Mouse (Mus musculus) myocyte (in vitro differentiated cells): ENCODE measurements around the gene Ispd.

Experiments
- CEBPB ChIP-seq: IDR thresholded peaks from 2 replicates; pipeline ENCODE4 v1.6.1; 2011; ENCODE audit warnings: mild to moderate bottlenecking, moderate library complexity; ENCODE audit not compliant: poor library complexity, insufficient read depth, severe bottlenecking
- E2F4 ChIP-seq: IDR thresholded peaks from one replicate; pipeline ENCODE4 v1.6.1; 2011; ENCODE audit warnings: mild to moderate bottlenecking, control low read depth, moderate library complexity; ENCODE audit not compliant: insufficient read depth
- MAX ChIP-seq: IDR thresholded peaks from one replicate; pipeline ENCODE4 v1.6.1; 2011; ENCODE audit warnings: low read depth, mild to moderate bottlenecking, control low read depth
- MYOD1 ChIP-seq, 3 experiments: IDR thresholded peaks; one replicate each; pipeline ENCODE4 v1.6.1; 2011; ENCODE audit warnings: control low read depth in 2 of 3, low read depth in 2 of 3, mild to moderate bottlenecking in 2 of 3, moderate library complexity in 1 of 3; ENCODE audit not compliant: insufficient read length in 2 of 3, control insufficient read depth in 1 of 3
- MYOG ChIP-seq, 3 experiments: IDR thresholded peaks; one replicate each; pipeline ENCODE4 v1.6.1; 2011; ENCODE audit warnings: control low read depth in 2 of 3, low read depth in 2 of 3, mild to moderate bottlenecking in 2 of 3; ENCODE audit not compliant: insufficient read length in 2 of 3, control insufficient read depth in 1 of 3, insufficient read depth in 1 of 3
- POLR2A ChIP-seq: IDR thresholded peaks from one replicate; pipeline ENCODE4 v1.6.1; 2011; ENCODE audit warnings: low read depth, mild to moderate bottlenecking, control low read depth, moderate library complexity; ENCODE audit not compliant: insufficient read length
- POLR2AphosphoS2 ChIP-seq: IDR thresholded peaks from one replicate; pipeline ENCODE4 v1.6.1; 2011; ENCODE audit warnings: low read depth, control low read depth; ENCODE audit not compliant: insufficient read length
- REST ChIP-seq: IDR thresholded peaks from one replicate; pipeline ENCODE4 v1.6.1; 2011; ENCODE audit warnings: mild to moderate bottlenecking, control low read depth, moderate library complexity; ENCODE audit not compliant: insufficient read depth, insufficient read length
- SRF ChIP-seq: IDR thresholded peaks from one replicate; pipeline ENCODE4 v1.6.1; 2011; ENCODE audit warnings: low read depth; ENCODE audit not compliant: control insufficient read depth, insufficient read length
- TCF12 ChIP-seq: IDR thresholded peaks from one replicate; pipeline ENCODE4 v1.6.1; 2011; ENCODE audit warnings: mild to moderate bottlenecking, control low read depth; ENCODE audit not compliant: poor library complexity, insufficient read depth, severe bottlenecking
- TCF3 ChIP-seq: IDR thresholded peaks from one replicate; pipeline ENCODE4 v1.6.1; 2011; ENCODE audit warnings: low read depth, control low read depth; ENCODE audit not compliant: insufficient read length
- USF1 ChIP-seq: IDR thresholded peaks from one replicate; pipeline ENCODE4 v1.6.1; 2011; ENCODE audit warnings: low read depth, mild to moderate bottlenecking, control low read depth, moderate library complexity

- TF ChIP-seq MAX, result no peak
- TF ChIP-seq POLR2A, result no peak
- TF ChIP-seq MYOD1 (IDR thresholded peaks at IDR 0.05; ENCODE audit: control insufficient read depth in 1 of 3, insufficient read length in 2 of 3, low read depth in 2 of 3), result no peak
- TF ChIP-seq POLR2AphosphoS2, result no peak
- no peak for TF ChIP-seq CEBPB
- no peak for TF ChIP-seq E2F4
- no peak for TF ChIP-seq TCF12
- TF ChIP-seq USF1, result no peak
- no peak for TF ChIP-seq MYOG (IDR thresholded peaks at IDR 0.05; ENCODE audit: control insufficient read depth in 1 of 3, insufficient read depth in 1 of 3, insufficient read length in 2 of 3, low read depth in 2 of 3)
- no peak for TF ChIP-seq TCF3
- TF ChIP-seq SRF, result no peak
- no peak for TF ChIP-seq REST
Measured at GRCm38 (mm10) chr12:36423677-36424076, 42.4 kb downstream of the Ispd start.
